Mouse (Mus musculus): ENCODE measurements at regions not wholly inside any gene's neighbourhood (a gene's known extent, or its start where the extent isn't known, plus 50 kb on each side); places are given as distances from the start of the nearest gene placed in this dataset.

GRCm38 (mm10) chr9:61226596-61227384 lies 145.4 kb upstream of the Tle3 start:
- no peak for DNase-seq (ENCODE audit: low spot score)

- no peak for DNase-seq (ENCODE audit: low spot score)
Observed at GRCm38 (mm10) chr9:61227492-61228229, 144.5 kb upstream of the Tle3 start.

GRCm38 (mm10) chr9:61228230-61228631 lies 143.9 kb upstream of the Tle3 start:
- no peak for DNase-seq (ENCODE audit: low spot score)

- no peak for DNase-seq (ENCODE audit: low spot score)
Observed at GRCm38 (mm10) chr9:61230306-61230705, 141.9 kb upstream of the Tle3 start.

- DNase-seq (ENCODE audit: low spot score) = no peak
Observed at GRCm38 (mm10) chr9:61232630-61233029, 139.5 kb upstream of the Tle3 start.

GRCm38 (mm10) chr9:61233251-61233650 lies 138.9 kb upstream of the Tle3 start:
- no peak for DNase-seq (ENCODE audit: low spot score)

GRCm38 (mm10) chr9:61235653-61236610 lies 136.2 kb upstream of the Tle3 start:
- no peak for DNase-seq (ENCODE audit: low spot score)

GRCm38 (mm10) chr9:61238687-61239250 lies 133.4 kb upstream of the Tle3 start:
- DNase-seq (ENCODE audit: low spot score) = no peak

GRCm38 (mm10) chr9:61239328-61239727 lies 132.8 kb upstream of the Tle3 start:
- no peak for DNase-seq (ENCODE audit: low spot score)

GRCm38 (mm10) chr9:61241442-61241841 lies 130.7 kb upstream of the Tle3 start:
- no peak for DNase-seq (ENCODE audit: low spot score)

- DNase-seq (ENCODE audit: low spot score) = no peak
Observed at GRCm38 (mm10) chr9:61242167-61242860, 129.9 kb upstream of the Tle3 start.

GRCm38 (mm10) chr9:61243289-61243688 lies 128.9 kb upstream of the Tle3 start:
- DNase-seq (ENCODE audit: low spot score) = no peak

- no peak for DNase-seq (ENCODE audit: low spot score)
Observed at GRCm38 (mm10) chr9:61249691-61250425, 122.3 kb upstream of the Tle3 start.

GRCm38 (mm10) chr9:61251606-61252005 lies 120.6 kb upstream of the Tle3 start:
- DNase-seq (ENCODE audit: low spot score) = no peak

GRCm38 (mm10) chr9:61253761-61254160 lies 118.4 kb upstream of the Tle3 start:
- no peak for DNase-seq (ENCODE audit: low spot score)

- no peak for DNase-seq (ENCODE audit: low spot score)
Observed at GRCm38 (mm10) chr9:61257488-61257887, 114.7 kb upstream of the Tle3 start.

- no peak for DNase-seq (ENCODE audit: low spot score)
Observed at GRCm38 (mm10) chr9:61258100-61258499, 114.1 kb upstream of the Tle3 start.

- no peak for DNase-seq (ENCODE audit: low spot score)
Observed at GRCm38 (mm10) chr9:61259421-61260174, 112.6 kb upstream of the Tle3 start.

- no peak for DNase-seq (ENCODE audit: low spot score)
Observed at GRCm38 (mm10) chr9:61261263-61261662, 110.9 kb upstream of the Tle3 start.
